Mouse (Mus musculus) stomach, embryonic 16.5 days (tissue): Measurements from ENCODE around the gene Capn12. TPM values are rescaled to one million over a fixed set of nuclear protein-coding genes. Genes with fewer than 3 reads are reported as not detected.

Source experiments
- ATAC-seq: fragments of 200-750 bp; cut with Nextera tagmentation; 2 replicates; pipeline ENCODE4 v1.8.0; 2017; ENCODE audit warnings: moderate number of reproducible peaks, moderate TSS enrichment; ENCODE audit not compliant: insufficient read depth, low FRiP score
- H3K27ac ChIP-seq: fragments of 300-500 bp; sonication (generic); 2 replicates; pipeline ENCODE4 v1.5.1; 2014; ENCODE audit warnings: low read length
- H3K27me3 ChIP-seq: fragments of 300-500 bp; sonication (generic); 2 replicates; pipeline ENCODE4 v1.6.1; 2014; ENCODE audit warnings: low read length, control low read depth, mixed read lengths; ENCODE audit not compliant: control insufficient read depth, insufficient read depth
- H3K36me3 ChIP-seq: fragments of 300-500 bp; sonication (generic); 2 replicates; pipeline ENCODE4 v1.6.1; 2014; ENCODE audit warnings: low read length; ENCODE audit not compliant: control insufficient read depth, insufficient read depth
- H3K4me1 ChIP-seq: fragments of 300-500 bp; sonication (generic); 2 replicates; pipeline ENCODE4 v1.6.1; 2014; ENCODE audit warnings: low read length, control low read depth, mixed read lengths; ENCODE audit not compliant: control insufficient read depth, insufficient read depth
- H3K4me2 ChIP-seq: fragments of 300-500 bp; sonication (generic); 2 replicates; pipeline ENCODE4 v1.6.1; 2014; ENCODE audit warnings: low read depth, low read length, mixed read lengths
- H3K4me3 ChIP-seq: fragments of 300-500 bp; sonication (generic); replicated peaks from 2 replicates; pipeline ENCODE4 v1.5.1; 2014; ENCODE audit warnings: mild to moderate bottlenecking, low read length
- H3K9ac ChIP-seq: fragments of 300-500 bp; sonication (generic); 2 replicates; pipeline ENCODE4 v1.6.1; 2014; ENCODE audit warnings: low read length
- H3K9me3 ChIP-seq: fragments of 300-500 bp; sonication (generic); replicated peaks from 2 replicates; pipeline ENCODE4 v1.6.1; 2016; ENCODE audit warnings: low read length, control low read depth; ENCODE audit not compliant: control insufficient read depth
- WGBS: fragments of 180-500 bp; shearing (Covaris S2); extraction: QIAGEN DNeasy Blood & Tissue Kit; methylation state at CpG from one replicate; pipeline ENCODE4 v1.1.7; 2014; 5-methylcytosine and 5-hydroxymethylcytosine counted together
- polyA plus RNA-seq: library from polyadenylated mRNA; unstranded; fragments of >200 nt; fragmentation: Nextera tagmentation; extraction: Ambion mirVana; gene quantifications from 2 replicates; pipeline ENCODE4 v1.2.1, GENCODE M21; 2015

Capn12 gene
- polyA plus RNA-seq, 1 experiment from 2014 or later: 0.59 TPM

GRCm38 (mm10) chr7:28930320-28931031 is 49.3 kb downstream of the Capn12 start:
- H3K36me3 ChIP-seq: no peaks in the 10 kb centered on the region
- H3K27me3 ChIP-seq: no peaks in the 10 kb centered on the region
- no peak overlapping the region for H3K4me3 ChIP-seq
- H3K4me2 ChIP-seq: no peak overlapping the region; the same call in 1 of the 2 replicates
- H3K4me1 ChIP-seq: peaks cover 54% of the 10 kb centered on the region
- 33% methylated on average over 5 of the region's 5 CpGs for WGBS
- H3K27ac ChIP-seq: peak overlapping the region; percentile 91
- ATAC-seq: no peak
- H3K9me3 ChIP-seq: no peaks in the 10 kb centered on the region
- H3K9ac ChIP-seq: peak overlapping the region; percentile 16; the same call in 1 of the 2 replicates

GRCm38 (mm10) chr7:28931032-28931694 is 49.9 kb downstream of the Capn12 start:
- H3K9ac ChIP-seq: peak overlapping the region; percentile 16; the same call in 1 of the 2 replicates
- H3K4me1 ChIP-seq: peaks cover 51% of the 10 kb centered on the region
- peak overlapping the region; percentile 91 for H3K27ac ChIP-seq
- no peak overlapping the region for H3K4me3 ChIP-seq
- no peaks in the 10 kb centered on the region for H3K9me3 ChIP-seq
- 64% methylated on average over 7 of the region's 7 CpGs for WGBS
- no peak overlapping the region; the same call in 1 of the 2 replicates for H3K4me2 ChIP-seq
- ATAC-seq: peak; percentile 78
- H3K36me3 ChIP-seq: no peaks in the 10 kb centered on the region
- no peaks in the 10 kb centered on the region for H3K27me3 ChIP-seq

- H3K27me3 ChIP-seq: no peaks in the 10 kb centered on the region
- no peak overlapping the region for H3K9ac ChIP-seq
- H3K4me3 ChIP-seq: no peak overlapping the region
- 55% methylated on average over 4 of the region's 4 CpGs for WGBS
- H3K27ac ChIP-seq: peak overlapping the region; percentile 91
- no peak overlapping the region for H3K4me2 ChIP-seq
- ATAC-seq: peak; percentile 68; the same call in 1 of the 2 replicates
- peaks cover 51% of the 10 kb centered on the region for H3K4me1 ChIP-seq
- no peaks in the 10 kb centered on the region for H3K36me3 ChIP-seq
- H3K9me3 ChIP-seq: no peaks in the 10 kb centered on the region
Measured at GRCm38 (mm10) chr7:28931695-28932039, 50.4 kb downstream of the Capn12 start.

GRCm38 (mm10) chr7:28932421-28933041 is 51.3 kb downstream of the Capn12 start:
- H3K4me3 ChIP-seq: no peak overlapping the region
- peaks cover 58% of the 10 kb centered on the region for H3K4me1 ChIP-seq
- no peak overlapping the region for H3K9ac ChIP-seq
- H3K27me3 ChIP-seq: no peaks in the 10 kb centered on the region
- no peak overlapping the region for H3K4me2 ChIP-seq
- H3K36me3 ChIP-seq: no peaks in the 10 kb centered on the region
- ATAC-seq: peak; percentile 35; the same call in 1 of the 2 replicates
- WGBS: 57% methylated on average over 6 of the region's 6 CpGs
- no peaks in the 10 kb centered on the region for H3K9me3 ChIP-seq
- peak overlapping the region; percentile 91 for H3K27ac ChIP-seq

GRCm38 (mm10) chr7:28933825-28934224 is 52.6 kb downstream of the Capn12 start:
- 94% methylated on average over 2 of the region's 2 CpGs for WGBS
- Histone ChIP-seq H3K27me3 (no peaks in the 10 kb centered on the region), H3K9me3 (no peaks in the 10 kb centered on the region), H3K4me1 (peaks cover 61% of the 10 kb centered on the region), H3K36me3 (no peaks in the 10 kb centered on the region), H3K27ac (no peak overlapping the region), H3K4me3 (no peak overlapping the region), H3K4me2 (no peak overlapping the region), H3K9ac (no peak overlapping the region)
- ATAC-seq: no peak

- no peaks in the 10 kb centered on the region for H3K36me3 ChIP-seq
- H3K27me3 ChIP-seq: no peaks in the 10 kb centered on the region
- H3K4me2 ChIP-seq: no peak overlapping the region
- no peak for ATAC-seq
- H3K4me1 ChIP-seq: peaks cover 59% of the 10 kb centered on the region
- 49% methylated on average over 4 of the region's 4 CpGs for WGBS
- no peak overlapping the region for H3K4me3 ChIP-seq
- peak overlapping the region; percentile 54; the same call in 1 of the 2 replicates for H3K27ac ChIP-seq
- no peak overlapping the region for H3K9ac ChIP-seq
- no peaks in the 10 kb centered on the region for H3K9me3 ChIP-seq
Measured at GRCm38 (mm10) chr7:28936787-28937186, 55.6 kb downstream of the Capn12 start.

GRCm38 (mm10) chr7:28938654-28939053 is 57.4 kb downstream of the Capn12 start:
- peak overlapping the region; percentile 1; the same call in 1 of the 2 replicates for H3K27ac ChIP-seq
- no peaks in the 10 kb centered on the region for H3K27me3 ChIP-seq
- ATAC-seq: no peak
- H3K9me3 ChIP-seq: no peaks in the 10 kb centered on the region
- H3K9ac ChIP-seq: no peak overlapping the region
- H3K4me2 ChIP-seq: no peak overlapping the region
- 83% methylated on average over 4 of the region's 4 CpGs for WGBS
- H3K36me3 ChIP-seq: no peaks in the 10 kb centered on the region
- H3K4me1 ChIP-seq: peaks cover 60% of the 10 kb centered on the region
- H3K4me3 ChIP-seq: no peak overlapping the region

GRCm38 (mm10) chr7:28939418-28940183 is 58.4 kb downstream of the Capn12 start:
- 0 out of 2 replicates have a peak, but pooled peaks have one; percentile 31 for ATAC-seq
- WGBS: 64% methylated on average over 7 of the region's 7 CpGs
- Histone ChIP-seq H3K4me1 (peaks cover 61% of the 10 kb centered on the region), H3K27ac (peak overlapping the region; percentile 84), H3K4me2 (no peak overlapping the region), H3K4me3 (no peak overlapping the region), H3K9me3 (no peaks in the 10 kb centered on the region), H3K27me3 (no peaks in the 10 kb centered on the region), H3K36me3 (no peaks in the 10 kb centered on the region), H3K9ac (no peak overlapping the region)
